Mouse (Mus musculus): Measurements from ENCODE around the gene Egfl8. TPM values are rescaled to one million over a fixed set of nuclear protein-coding genes. Genes with fewer than 3 reads are reported as not detected.

Egfl8 gene
- total RNA-seq, 1 experiment from 2014 or later = 1.7 TPM

DNA sequence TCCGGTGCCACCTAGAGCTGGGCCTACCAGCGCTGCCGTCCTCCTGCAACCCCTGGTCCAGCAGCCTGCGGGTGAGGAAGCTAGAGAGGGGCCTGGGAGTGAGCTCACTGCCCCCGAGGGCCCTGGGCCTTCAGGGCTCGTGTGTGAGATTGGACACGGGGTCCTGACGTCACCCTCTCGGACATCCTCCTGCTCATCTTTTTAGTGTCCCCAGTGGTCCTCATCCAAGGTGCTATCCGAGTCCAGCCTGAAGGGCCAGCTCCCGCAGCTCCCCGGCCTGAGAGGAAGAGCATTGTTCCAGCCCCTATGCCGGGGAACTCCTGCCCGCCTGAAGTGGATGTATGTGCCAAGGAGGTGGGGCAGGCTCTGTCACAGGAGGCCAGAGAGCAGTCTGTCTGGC, 35.0 kb upstream of the Egfl8 start:
- no peak for ATAC-seq (ENCODE audit: extremely low read depth, insufficient number of reproducible peaks, low FRiP score, poor library complexity, severe bottlenecking)

DNA sequence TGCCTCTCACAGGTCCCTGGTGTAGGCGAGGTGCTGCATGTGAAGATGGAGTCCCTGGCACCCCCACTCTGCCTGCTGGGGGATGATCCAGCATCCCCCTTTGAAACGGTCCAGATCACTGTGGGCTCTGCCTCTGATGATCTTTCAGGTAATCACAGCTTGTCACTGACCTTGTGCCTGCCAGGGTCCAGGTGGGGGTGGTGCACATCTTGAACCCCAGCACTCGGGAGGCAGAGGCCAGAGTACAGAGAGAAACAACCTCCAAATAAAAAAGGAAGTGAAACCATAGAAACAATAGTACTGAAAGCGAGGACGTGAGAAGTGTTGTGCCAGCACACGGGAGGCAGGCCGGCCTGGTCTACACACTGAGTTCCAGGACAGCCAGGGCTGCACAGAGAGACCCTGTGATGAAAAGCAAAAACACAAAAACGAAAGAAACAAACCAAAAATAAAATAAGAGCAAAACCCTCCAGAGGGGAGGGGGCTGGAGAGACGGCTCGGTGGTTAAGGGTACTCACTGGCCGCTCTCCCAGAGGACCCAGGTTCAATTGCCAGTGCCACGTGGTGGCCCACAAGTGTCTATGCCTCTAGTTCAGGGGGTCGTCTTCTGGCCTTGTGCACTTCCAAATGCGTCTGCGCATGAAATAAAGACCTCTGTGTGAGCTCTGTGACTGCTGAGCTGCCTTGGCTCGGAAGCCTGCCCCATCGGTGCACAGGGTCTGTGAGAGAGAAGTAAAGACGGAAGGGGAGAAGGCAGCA, 33.5 kb upstream of the Egfl8 start:
- ATAC-seq (ENCODE audit: extremely low read depth, insufficient number of reproducible peaks, low FRiP score, poor library complexity, severe bottlenecking) = no peak

DNA sequence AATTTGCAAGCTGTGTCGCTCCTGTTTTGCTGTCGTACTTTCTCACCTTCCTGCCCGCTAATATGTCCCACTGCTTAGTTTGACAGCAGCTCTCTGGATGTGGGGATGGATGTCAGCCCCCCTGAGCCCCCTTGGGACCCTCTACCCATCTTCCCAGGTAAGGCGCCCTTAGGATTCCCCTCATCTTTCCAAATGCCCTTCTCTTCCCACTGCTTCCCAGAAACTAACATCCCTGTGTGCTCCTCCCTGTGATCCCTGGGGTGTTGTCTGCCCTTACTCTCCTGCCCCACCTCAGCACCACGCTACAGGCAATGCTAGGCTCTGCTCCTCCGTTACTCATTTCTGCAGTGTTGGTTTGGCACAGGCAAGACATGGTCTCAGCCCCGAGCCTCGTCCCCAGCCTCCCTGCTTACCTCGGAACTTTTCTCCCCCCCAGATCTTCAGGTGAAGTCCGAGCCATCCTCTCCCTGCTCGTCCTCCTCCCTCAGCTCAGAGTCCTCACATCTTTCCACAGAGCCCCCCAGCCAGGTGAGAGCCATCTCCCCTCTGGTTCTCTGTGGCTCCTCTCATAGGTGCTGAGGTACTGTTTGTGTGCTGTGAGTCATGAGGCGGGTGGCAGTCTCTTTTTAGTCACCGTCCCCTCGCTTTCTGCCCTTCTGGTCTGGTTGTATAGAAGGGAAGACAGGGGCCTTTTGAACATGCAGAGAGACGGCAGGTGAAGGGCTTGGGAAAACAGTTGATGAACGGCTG, 32.5 kb upstream of the Egfl8 start:
- ATAC-seq (ENCODE audit: extremely low read depth, insufficient number of reproducible peaks, low FRiP score, poor library complexity, severe bottlenecking) = no peak

DNA sequence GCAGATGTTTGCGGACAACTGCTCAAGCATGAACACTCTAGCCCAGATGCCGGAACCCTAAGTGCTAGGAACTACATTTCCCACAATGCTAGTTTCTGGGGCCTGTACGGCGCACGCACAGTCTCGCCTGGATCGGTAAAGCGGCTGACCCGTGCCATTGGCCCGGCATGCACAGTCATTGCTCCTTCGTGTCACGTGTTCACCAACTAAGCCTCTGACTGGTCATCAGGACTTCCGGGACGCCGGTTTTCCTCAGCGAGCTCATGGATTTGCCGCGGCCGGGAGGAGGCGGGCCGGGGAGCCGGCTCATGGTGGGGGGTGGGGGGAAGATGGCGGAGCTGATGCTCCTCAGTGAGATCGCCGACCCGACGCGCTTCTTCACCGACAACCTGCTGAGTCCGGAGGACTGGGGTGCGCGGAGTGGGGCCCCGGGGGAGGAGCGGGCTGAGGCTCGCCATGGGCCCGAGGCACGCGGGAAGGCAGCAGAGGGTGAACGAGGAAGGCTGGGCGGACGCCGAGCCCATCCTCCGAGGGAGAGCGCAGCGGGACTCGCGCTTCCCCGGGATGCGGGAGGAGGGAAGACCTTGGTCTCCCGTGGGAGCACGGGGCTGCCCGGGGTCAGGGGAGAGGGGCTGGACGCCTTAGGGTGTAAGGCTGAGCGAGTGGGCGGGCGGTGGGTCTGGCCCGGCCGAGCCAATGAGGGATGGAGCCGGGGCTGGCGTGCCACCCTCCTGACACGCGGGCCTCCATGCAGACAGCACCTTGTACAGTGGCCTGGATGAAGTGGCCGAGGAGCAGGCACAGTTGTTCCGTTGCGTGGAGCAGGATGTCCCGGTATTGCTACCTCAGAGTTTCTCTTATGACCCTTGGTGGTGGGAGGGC, 31.4 kb upstream of the Egfl8 start, which contains the start of gene Atf6b:
TSS of gene Atf6b (plus strand) at position 241 of the 882 bp plus-strand sequence.
- peak; percentile 85 for ATAC-seq (ENCODE audit: extremely low read depth, insufficient number of reproducible peaks, low FRiP score, poor library complexity, severe bottlenecking)

DNA sequence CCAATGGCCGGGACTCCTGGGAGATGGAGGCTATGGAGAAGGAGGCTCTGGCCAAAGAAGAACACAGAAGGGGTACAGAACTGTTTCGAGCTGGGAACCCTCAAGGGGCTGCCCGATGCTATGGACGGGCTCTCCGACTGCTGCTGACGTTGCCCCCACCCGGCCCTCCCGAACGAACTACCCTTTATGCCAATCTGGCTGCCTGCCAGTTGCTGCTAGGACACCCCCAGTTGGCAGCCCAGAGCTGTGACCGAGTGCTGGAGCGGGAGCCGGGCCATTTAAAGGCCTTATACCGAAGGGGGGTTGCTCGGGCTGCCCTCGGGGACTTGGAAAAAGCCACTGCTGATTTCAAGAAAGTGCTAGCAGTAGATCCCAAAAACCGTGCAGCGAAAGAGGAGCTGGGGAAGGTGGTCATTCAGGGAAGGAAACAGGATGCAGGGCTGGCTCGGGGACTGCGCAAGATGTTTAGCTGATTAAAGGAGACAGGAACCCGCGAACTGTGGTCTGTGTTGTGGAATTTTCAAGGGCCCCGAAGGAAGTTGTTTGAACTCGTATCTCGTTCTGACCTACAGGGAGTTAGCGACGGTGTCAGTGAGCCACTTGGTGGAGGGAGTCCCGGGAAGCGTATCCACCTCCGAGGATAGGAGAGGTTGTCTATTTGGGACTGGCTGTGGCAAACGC, 30.2 kb upstream of the Egfl8 start:
- no peak for ATAC-seq (ENCODE audit: extremely low read depth, insufficient number of reproducible peaks, low FRiP score, poor library complexity, severe bottlenecking)

DNA sequence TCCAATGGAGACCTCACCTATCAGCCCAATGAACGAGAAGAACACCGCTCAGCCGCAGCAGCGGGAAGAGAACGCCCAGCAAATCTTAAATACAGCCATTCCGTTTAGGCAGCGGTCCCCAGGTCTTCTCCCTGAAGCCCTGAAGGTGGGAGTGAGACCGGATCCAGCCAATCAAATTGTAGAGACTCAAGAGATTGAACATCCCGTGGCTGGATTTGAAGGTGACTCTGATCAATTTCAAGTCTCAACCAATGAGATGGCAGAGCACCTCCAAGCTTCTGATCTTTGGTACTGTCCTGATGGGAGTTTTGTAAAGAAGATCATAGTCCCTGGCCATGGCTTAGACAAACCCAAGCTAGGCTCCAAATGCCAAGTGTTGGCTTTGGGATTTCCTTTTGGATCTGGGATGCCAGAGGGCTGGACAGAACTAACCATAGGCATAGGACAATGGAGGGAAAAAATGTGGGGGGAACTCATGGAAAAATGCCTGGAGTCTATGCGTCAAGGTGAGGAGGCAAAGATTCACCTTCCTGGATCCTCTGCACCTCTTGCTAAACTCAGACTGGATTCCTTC, 29.6 kb upstream of the Egfl8 start:
- no peak for ATAC-seq (ENCODE audit: extremely low read depth, insufficient number of reproducible peaks, low FRiP score, poor library complexity, severe bottlenecking)

DNA sequence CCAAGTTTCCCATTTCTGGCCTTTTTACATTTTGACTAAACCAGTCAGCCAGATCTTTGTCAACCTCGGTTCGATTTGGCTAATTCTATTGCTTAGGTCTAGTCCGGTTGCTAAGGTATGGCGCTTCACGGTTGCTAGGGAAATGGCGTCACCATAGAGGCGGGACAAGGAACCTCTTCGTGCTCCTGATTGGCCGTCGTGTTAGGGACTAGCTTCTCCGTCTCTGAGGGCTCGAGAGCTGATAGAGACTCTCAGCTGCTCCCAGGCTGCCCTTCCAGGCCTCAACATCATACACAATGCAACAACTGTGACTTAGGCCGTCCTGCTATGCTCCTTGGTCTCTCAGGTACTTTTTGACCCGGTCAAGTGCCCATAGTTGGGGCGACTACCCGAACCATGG, 28.8 kb upstream of the Egfl8 start, which contains the start of gene Fkbpl:
TSS of gene Fkbpl (plus strand) at position 157 of the 400 bp plus-strand sequence.
- peak; percentile 84 for ATAC-seq (ENCODE audit: extremely low read depth, insufficient number of reproducible peaks, low FRiP score, poor library complexity, severe bottlenecking)

DNA sequence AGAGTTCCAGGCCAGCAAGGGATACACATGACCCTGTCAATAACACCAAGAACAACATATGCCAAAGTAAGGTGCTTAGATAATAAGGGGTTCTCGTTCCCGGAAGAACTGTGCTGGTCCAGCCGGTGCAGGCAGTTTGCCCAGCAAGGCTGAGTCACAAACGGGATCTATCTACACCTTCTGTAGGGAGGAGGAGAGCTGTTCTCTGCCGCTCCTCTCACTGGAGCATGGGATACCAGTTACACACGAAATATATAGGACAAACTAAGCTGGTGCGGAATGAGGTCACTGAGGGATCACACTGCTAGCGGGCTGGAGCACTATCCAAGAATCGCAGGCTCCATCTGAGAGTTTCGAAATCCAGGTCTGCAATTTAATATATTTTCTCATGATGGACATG, 28.2 kb upstream of the Egfl8 start:
- ATAC-seq (ENCODE audit: extremely low read depth, insufficient number of reproducible peaks, low FRiP score, poor library complexity, severe bottlenecking) = no peak

DNA sequence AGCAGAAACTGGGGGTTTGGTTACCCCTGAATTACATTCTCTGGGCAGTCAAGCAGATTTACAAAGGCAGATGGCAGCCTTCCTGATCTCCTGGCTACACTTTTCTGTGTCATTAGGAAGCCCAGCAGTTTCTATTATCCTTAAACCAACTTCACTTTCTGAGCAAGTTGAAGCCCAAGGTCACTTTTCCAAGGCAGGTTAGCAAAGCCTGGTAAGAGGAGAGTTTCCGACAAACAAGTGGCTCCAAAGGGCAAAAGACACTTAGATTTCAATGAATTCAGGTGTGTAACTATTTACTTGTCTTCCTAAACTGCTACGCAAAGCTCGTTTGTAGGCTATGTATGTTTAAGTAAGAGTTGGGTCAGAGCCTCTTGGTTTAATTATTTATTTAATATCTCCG, 27.6 kb upstream of the Egfl8 start:
- no peak for ATAC-seq (ENCODE audit: extremely low read depth, insufficient number of reproducible peaks, low FRiP score, poor library complexity, severe bottlenecking)

DNA sequence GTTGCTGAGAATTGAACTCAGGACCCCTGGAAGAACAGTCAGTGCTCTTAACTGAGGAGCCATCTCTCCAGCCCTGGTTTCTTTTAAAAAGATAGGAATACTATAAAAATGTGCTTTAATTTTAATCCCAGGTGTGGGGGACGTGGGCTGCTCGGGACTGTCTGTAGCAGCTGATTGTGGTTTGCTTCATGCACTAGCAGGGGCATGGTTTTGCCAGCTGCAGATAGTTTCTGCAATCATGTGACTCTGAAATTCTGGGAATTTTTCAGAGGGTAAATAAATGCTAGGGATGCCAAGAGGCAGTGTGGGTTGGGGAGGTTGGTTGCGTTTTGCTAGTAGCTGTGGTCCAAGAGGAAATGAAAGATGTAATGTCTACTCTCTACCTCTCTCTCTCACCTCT, 26.2 kb upstream of the Egfl8 start:
- ATAC-seq (ENCODE audit: extremely low read depth, insufficient number of reproducible peaks, low FRiP score, poor library complexity, severe bottlenecking) = no peak

DNA sequence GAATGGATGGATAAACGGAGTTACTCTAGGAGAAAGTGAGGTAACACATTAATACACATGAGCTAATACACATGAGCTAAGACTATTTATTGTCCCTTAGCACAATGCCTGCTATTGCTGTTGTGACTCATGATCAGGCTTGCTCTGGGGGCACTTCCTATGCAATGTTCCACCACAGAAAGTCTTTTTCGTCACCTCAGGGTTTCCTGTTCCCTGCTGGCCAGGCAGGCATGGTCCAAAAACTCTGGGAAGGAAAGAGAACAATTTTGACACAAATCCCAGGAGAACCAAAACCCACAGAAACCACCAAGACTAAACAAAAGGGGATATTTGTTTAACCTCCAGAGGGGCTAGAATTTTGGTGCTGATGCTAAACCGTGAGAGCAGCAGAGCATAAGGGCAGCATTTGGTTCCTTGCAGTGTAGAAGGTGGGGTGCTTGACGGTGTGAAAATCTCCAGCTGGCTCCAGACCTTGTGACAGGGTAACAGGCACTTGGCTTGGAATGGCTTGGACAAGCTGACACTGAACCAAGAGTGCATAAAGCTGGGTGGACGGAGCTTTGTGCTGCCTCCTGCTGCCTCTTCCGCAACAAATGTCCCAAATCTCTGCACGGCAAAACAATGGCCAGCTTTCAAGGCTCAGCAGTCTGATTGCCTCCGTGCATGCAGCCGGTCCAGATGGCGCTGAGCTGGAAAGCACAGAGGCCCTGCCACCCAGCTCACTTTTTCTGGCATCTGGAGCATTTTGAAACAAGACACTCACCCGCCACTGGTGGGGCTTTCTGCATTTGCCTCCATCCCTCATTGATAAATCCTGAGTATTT, 25.2 kb upstream of the Egfl8 start:
- no peak for ATAC-seq (ENCODE audit: extremely low read depth, insufficient number of reproducible peaks, low FRiP score, poor library complexity, severe bottlenecking)

DNA sequence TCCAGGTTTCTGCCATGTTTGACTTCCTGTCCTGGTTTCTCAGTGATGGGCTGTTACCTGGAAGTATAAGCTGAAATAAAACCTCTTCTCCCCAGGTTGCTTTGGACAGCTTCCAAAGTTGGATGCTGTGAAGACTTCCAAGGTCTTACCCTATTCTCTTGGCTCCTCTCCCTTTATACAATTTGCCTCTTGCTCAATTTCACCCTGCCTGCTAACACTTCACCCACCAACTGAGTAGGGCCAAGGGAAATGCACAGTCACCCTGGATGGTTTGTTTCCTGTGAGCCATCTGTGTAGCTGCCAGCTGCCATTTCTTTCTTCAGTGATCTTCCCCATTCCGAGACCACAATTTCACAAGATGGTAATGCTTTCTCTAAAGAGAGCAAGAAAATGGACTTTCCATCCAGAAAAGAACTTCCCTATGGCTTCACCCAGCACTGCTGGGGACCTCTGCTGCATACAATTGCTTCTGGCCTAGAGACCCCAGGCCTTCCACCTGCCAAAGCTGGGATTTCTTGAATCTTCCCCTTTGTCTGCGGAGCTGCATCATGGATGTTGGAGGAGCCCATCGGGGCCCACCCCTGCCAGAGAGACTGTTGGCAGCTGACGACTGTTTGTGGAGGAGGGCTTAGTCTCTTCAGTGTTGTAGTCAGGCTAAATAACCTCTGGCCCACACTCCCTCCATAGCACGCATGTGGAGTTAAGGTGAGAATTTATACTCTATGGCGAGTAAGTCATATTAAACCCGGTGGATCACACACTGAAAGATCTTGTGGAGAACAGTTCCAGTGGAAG, 23.9 kb upstream of the Egfl8 start:
- peak; percentile 83 for ATAC-seq (ENCODE audit: extremely low read depth, insufficient number of reproducible peaks, low FRiP score, poor library complexity, severe bottlenecking)

DNA sequence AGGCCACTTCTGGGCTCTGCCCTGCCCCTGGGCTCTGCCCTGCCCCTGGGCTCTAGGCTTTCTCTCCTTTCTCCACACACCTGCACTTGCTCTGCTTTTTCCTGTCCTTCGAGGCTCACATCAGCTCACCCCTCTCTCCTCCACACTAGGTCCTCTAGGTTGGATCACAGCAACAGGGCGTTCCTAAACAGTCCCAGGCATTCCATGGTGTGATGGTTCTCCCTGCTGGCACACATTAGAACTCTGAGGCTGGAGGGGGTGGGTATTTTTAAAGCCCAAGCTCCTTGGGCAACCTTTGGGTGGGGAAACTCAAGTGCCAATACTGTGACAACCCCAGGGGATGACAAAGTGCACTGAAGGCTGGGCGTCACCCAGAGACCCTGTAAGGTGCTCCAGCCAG, 21.7 kb upstream of the Egfl8 start:
- ATAC-seq (ENCODE audit: extremely low read depth, insufficient number of reproducible peaks, low FRiP score, poor library complexity, severe bottlenecking) = no peak

DNA sequence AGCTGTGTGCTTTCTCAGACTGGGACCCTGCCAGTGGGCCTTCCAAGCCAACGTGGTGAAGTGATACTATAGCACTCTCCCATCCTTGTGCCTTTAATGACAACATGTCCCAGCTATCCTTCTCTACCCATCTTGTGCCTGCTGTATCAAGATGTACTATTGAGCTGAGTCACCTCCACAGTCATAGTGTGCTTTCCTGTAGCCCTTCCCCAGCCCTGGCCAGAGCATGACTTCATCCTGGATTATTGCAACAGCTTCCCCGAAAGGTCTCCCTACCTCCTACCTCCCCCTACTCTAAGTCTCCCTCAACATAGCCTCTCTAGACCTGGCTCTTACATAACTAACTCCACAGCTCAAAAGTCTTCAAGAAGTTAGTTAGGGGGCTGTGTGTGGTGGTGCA, 19.9 kb upstream of the Egfl8 start:
- no peak for ATAC-seq (ENCODE audit: extremely low read depth, insufficient number of reproducible peaks, low FRiP score, poor library complexity, severe bottlenecking)

DNA sequence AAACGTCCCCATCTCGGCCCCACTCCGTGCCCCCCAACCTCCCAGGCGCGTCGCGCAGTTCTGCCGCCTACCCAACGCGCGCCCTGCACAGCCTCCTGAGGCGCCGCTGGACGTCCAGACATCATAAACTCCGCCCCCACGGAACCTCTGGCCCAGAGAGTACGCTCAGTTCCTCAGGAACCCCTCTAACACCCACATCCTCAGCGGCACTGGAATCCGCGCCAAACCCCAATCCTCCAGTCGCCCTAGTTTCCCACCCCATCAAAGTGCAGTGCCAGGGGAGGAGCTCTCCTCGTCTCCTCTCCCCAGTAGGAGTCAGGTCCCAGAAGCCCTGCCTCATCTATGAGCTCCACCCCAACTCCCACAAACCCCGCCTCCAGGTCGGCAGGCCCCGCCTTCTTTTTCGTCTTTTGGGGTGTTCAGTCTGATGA, 16.5 kb upstream of the Egfl8 start:
- ATAC-seq (ENCODE audit: extremely low read depth, insufficient number of reproducible peaks, low FRiP score, poor library complexity, severe bottlenecking) = peak; percentile 59

DNA sequence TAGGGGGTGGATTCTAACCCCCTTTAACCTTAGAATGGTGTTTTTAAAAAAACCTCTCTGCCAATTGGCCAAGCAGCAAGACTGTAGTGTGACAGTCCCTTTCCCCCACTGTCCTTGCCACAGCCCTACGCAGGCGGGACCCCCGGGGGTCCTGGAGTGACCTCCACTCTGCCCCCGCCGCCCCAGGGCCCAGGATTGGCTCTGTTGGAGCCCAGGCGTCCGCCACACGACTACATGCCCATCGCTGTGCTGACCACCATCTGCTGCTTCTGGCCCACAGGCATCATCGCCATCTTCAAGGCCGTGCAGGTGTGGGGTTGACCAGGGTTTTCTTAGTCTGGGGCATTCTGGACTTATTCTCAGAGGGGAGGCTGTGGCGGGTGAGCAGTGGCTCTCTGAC, 15.9 kb upstream of the Egfl8 start:
- ATAC-seq (ENCODE audit: extremely low read depth, insufficient number of reproducible peaks, low FRiP score, poor library complexity, severe bottlenecking) = no peak

DNA sequence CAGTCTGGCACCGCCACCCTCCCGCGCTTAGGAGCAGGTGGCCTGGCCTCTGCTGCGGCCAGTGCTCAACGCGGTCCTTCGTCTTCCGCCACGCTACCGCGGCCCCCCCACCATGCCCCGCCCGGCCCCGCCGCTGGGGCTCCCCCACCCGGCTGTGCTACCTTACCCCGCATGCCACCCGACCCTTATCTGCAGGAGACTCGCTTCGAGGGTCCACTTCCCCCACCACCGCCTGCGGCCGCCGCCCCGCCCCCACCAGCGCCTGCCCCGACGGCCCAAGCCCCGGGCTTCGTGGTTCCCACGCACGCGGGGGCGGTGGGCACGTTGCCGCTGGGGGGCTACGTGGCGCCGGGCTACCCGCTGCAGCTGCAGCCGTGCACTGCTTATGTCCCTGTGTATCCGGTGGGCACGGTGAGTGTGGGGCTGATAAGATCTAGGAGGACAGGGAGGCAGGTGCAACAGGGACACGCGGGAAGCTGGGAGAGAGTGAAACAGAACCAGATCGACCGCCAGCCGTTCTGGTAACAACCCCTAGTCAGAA, 15.1 kb upstream of the Egfl8 start:
- ATAC-seq (ENCODE audit: extremely low read depth, insufficient number of reproducible peaks, low FRiP score, poor library complexity, severe bottlenecking) = no peak

All from neutrophil, adult 5-6 weeks (primary cell).